Mouse (Mus musculus) myocyte (in vitro differentiated cells): Measurements from ENCODE around the gene Ndufa4l2.

Source experiments
- MYOD1 ChIP-seq, 3 experiments: IDR thresholded peaks; one replicate each; pipeline ENCODE4 v1.6.1; 2011; ENCODE audit warnings: control low read depth in 2 of 3, low read depth in 2 of 3, mild to moderate bottlenecking in 2 of 3, moderate library complexity in 1 of 3; ENCODE audit not compliant: insufficient read length in 2 of 3, control insufficient read depth in 1 of 3
- POLR2AphosphoS2 ChIP-seq: IDR thresholded peaks from one replicate; pipeline ENCODE4 v1.6.1; 2011; ENCODE audit warnings: low read depth, control low read depth; ENCODE audit not compliant: insufficient read length

GRCm38 (mm10) chr10:127543916-127544315 is 29.1 kb downstream of the Ndufa4l2 start:
- no peak for TF ChIP-seq POLR2AphosphoS2
- TF ChIP-seq MYOD1 (IDR thresholded peaks at IDR 0.05; ENCODE audit: control insufficient read depth in 1 of 3, insufficient read length in 2 of 3, low read depth in 2 of 3) = no peak
